9 mouse cellular contexts compared by ENCODE assay signal in genomic region chr13:97052667-97053066, GRCm38 (mm10). TPM values are rescaled to one million over a fixed set of nuclear protein-coding genes. Genes with fewer than 3 reads are reported as not detected.
A peak's percentile ranks its signal among the peaks of the same experiment; 100 is the strongest.
DNase-seq lines count a peak whose midpoint lies in the region; ATAC-seq and TF ChIP-seq lines count a peak whose summit lies in the region.
"Had no signal": no experiment of that assay in that cellular context is flagged by ENCODE, and none has a peak within 500 bp of the region (broad histone marks: within the 10 kb centered on the region; RNA-seq: fewer than 3 reads in every experiment).

No protein-coding gene starts in this region.

- no peaks in the 10 kb centered on the region for H3K4me1 ChIP-seq in heart, embryonic 11.5 days (ENCODE audit: control insufficient read depth, insufficient read depth, low read length)
- no peaks in the 10 kb centered on the region for H3K4me1 ChIP-seq in midbrain, embryonic 10.5 days
- H3K4me1 ChIP-seq in small intestine, adult 2 months (ENCODE audit: control insufficient read depth, insufficient read depth, insufficient read length, low read length): no peaks in the 10 kb centered on the region

- WGBS in heart, embryonic 11.5 days (ENCODE audit: insufficient replicate concordance): 11% methylated on average over 11 of the region's 11 CpGs
- WGBS in midbrain, embryonic 10.5 days: 20% methylated on average over 11 of the region's 11 CpGs
- 14% methylated on average over 11 of the region's 11 CpGs for WGBS in small intestine, adult 2 months

- H3K4me3 ChIP-seq in heart, embryonic 11.5 days (ENCODE audit: low read depth, low read length): no peak overlapping the region
- H3K4me3 ChIP-seq in midbrain, embryonic 10.5 days: no peak overlapping the region
- no peak overlapping the region for H3K4me3 ChIP-seq in small intestine, adult 2 months (ENCODE audit: low read depth, low read length)
- H3K4me3 ChIP-seq: liver, embryonic 15.5 days had no signal

- ATAC-seq in heart, embryonic 11.5 days (replicated peaks; ENCODE audit: insufficient number of reproducible peaks, low FRiP score, low TSS enrichment): no peak
- peak; percentile 62 for ATAC-seq in granulocyte monocyte progenitor cell, adult 5-6 weeks (replicated peaks; ENCODE audit: poor library complexity, severe bottlenecking)

- H3K27ac ChIP-seq in heart, embryonic 11.5 days (ENCODE audit: low read depth, low read length): no peak overlapping the region
- no peak overlapping the region for H3K27ac ChIP-seq in midbrain, embryonic 10.5 days (replicated peaks)
- no peak overlapping the region for H3K27ac ChIP-seq in small intestine, adult 2 months (ENCODE audit: insufficient read depth, low read depth, low read length)
- H3K27ac ChIP-seq: liver, embryonic 15.5 days had no signal

- no peak overlapping the region for H3K9ac ChIP-seq in heart, embryonic 11.5 days (ENCODE audit: low read depth, low read length)
- H3K9ac ChIP-seq: liver, embryonic 15.5 days had no signal

- no peaks in the 10 kb centered on the region for H3K36me3 ChIP-seq in heart, embryonic 11.5 days (ENCODE audit: control insufficient read depth, insufficient read depth, low read length)
- H3K36me3 ChIP-seq in midbrain, embryonic 10.5 days: no peaks in the 10 kb centered on the region
- no peaks in the 10 kb centered on the region for H3K36me3 ChIP-seq in small intestine, adult 2 months (ENCODE audit: control insufficient read depth, insufficient read depth, low read length)
- H3K36me3 ChIP-seq: liver, embryonic 15.5 days had no signal

- no peaks in the 10 kb centered on the region for H3K9me3 ChIP-seq in heart, embryonic 11.5 days (replicated peaks; ENCODE audit: control insufficient read depth, low read length)
- no peaks in the 10 kb centered on the region for H3K9me3 ChIP-seq in midbrain, embryonic 10.5 days (replicated peaks)
- H3K9me3 ChIP-seq: liver, embryonic 15.5 days had no signal

- no peak overlapping the region for H3K4me2 ChIP-seq in heart, embryonic 11.5 days
- H3K4me2 ChIP-seq: liver, embryonic 15.5 days had no signal

- peak; percentile 4 to 78 for DNase-seq in heart, adult 18-20 months
- peak; percentile 86 for DNase-seq in ZHBTc4 (ENCODE audit: low read depth, low spot score)
- DNase-seq in cerebellum, postnatal 4 days (ENCODE audit: low spot score in 2 of 2): peak; percentile 67 to 84
- peak; percentile 78 to 81 for DNase-seq in layer of hippocampus, postnatal 14 days (ENCODE audit: low spot score in 2 of 2)
- peak; percentile 73 for DNase-seq in midbrain, embryonic 10.5 days (ENCODE audit: low spot score)

- H3K27me3 ChIP-seq in heart, embryonic 11.5 days (ENCODE audit: control insufficient read depth, insufficient read depth, low read length): no peaks in the 10 kb centered on the region
- H3K27me3 ChIP-seq in midbrain, embryonic 10.5 days (ENCODE audit: low read depth, poor library complexity, severe bottlenecking): no peaks in the 10 kb centered on the region
- no peaks in the 10 kb centered on the region for H3K27me3 ChIP-seq in small intestine, adult 2 months (ENCODE audit: control insufficient read depth, insufficient read depth, low read length)

- TF ChIP-seq POLR2A in small intestine, adult 2 months (IDR thresholded peaks at IDR 0.05; ENCODE audit: low read depth, low read length): no peak

- TF ChIP-seq CTCF in small intestine, adult 2 months (IDR thresholded peaks at IDR 0.05; ENCODE audit: extremely low read depth, insufficient read length, insufficient replicate concordance, low read depth, low read length): peak; percentile 58; the same call in 1 of the 2 replicates

RNA-seq across cellular contexts. Expression of gene Fam169a, which starts 14.4 kb away (rescaled TPM):
- total RNA-seq in heart, adult 18-20 months (2021): under 1 TPM; 0.62 to 0.94 TPM
- 14.2 and 15.0 TPM in 2 replicates for polyA plus RNA-seq in heart, embryonic 11.5 days (2014; fragmentation: Nextera tagmentation; extraction: Ambion mirVana)
- total RNA-seq in granulocyte monocyte progenitor cell, adult 5-6 weeks (2014; fragmentation: Nextera tagmentation): not detected in 2 replicates
- 0.47 and 0.88 TPM in 2 replicates for total RNA-seq in granulocyte monocyte progenitor cell, adult 5-6 weeks (2017)
- 10 to 100 TPM; 35.6 to 37.5 TPM for total RNA-seq in layer of hippocampus, postnatal 14 days (2021)
- 9.5 and 10.6 TPM in 2 replicates for polyA plus RNA-seq in midbrain, embryonic 10.5 days (2016; fragmentation: Nextera tagmentation; extraction: Ambion mirVana)
- polyA plus RNA-seq in small intestine, adult 2 months (2012; rRNA removed): not detected in 2 replicates

RNA-seq across cellular contexts. Expression of gene 1700029F12Rik, which starts 18.5 kb away (rescaled TPM):
- total RNA-seq in heart, adult 18-20 months (2021): not detected
- polyA plus RNA-seq in heart, embryonic 11.5 days (2014; fragmentation: Nextera tagmentation; extraction: Ambion mirVana): not detected in 2 replicates
- total RNA-seq in granulocyte monocyte progenitor cell, adult 5-6 weeks (2014; fragmentation: Nextera tagmentation): not detected in 2 replicates
- total RNA-seq in granulocyte monocyte progenitor cell, adult 5-6 weeks (2017): not detected in 2 replicates
- total RNA-seq in layer of hippocampus, postnatal 14 days (2021): not detected
- not detected in 2 replicates for polyA plus RNA-seq in midbrain, embryonic 10.5 days (2016; fragmentation: Nextera tagmentation; extraction: Ambion mirVana)
- 0.23 and 0.33 TPM in 2 replicates for polyA plus RNA-seq in small intestine, adult 2 months (2012; rRNA removed)
- polyA plus RNA-seq: liver, embryonic 15.5 days had no signal

RNA-seq across cellular contexts. Expression of gene Gm6169, which starts 46.4 kb away (rescaled TPM):
- total RNA-seq in heart, adult 18-20 months (2021): 1 to 10 TPM in 1 of 2 experiments, not detected in 1; 9.8 TPM
- 3.0 and 3.3 TPM in 2 replicates for polyA plus RNA-seq in heart, embryonic 11.5 days (2014; fragmentation: Nextera tagmentation; extraction: Ambion mirVana)
- total RNA-seq in granulocyte monocyte progenitor cell, adult 5-6 weeks (2014; fragmentation: Nextera tagmentation): 0.47 and 5.7 TPM in 2 replicates
- total RNA-seq in granulocyte monocyte progenitor cell, adult 5-6 weeks (2017): 1.4 TPM in 1 of 2 replicates, not detected in the other
- total RNA-seq in layer of hippocampus, postnatal 14 days (2021): 1 to 10 TPM in 1 of 2 experiments, not detected in 1; 5.0 TPM
- polyA plus RNA-seq in midbrain, embryonic 10.5 days (2016; fragmentation: Nextera tagmentation; extraction: Ambion mirVana): 1.3 and 1.8 TPM in 2 replicates
- polyA plus RNA-seq in small intestine, adult 2 months (2012; rRNA removed): 1.5 and 1.7 TPM in 2 replicates

Comparison
In these comparisons a context has a peak if more than half of its experiments do, and no peak if none do; other contexts are left out.
1. RNA of gene Fam169a, which starts 14.4 kb away (total RNA-seq): 35.6 to 37.5 TPM in layer of hippocampus, postnatal 14 days; 0.62 to 0.94 TPM in heart, adult 18-20 months and 0.47 to 0.88 TPM in granulocyte monocyte progenitor cell, adult 5-6 weeks; every median in the first group is over 10 times any median in the second.
2. Peak in every context shown above with its lines, with median percentiles within 50 percentile points of each other: DNase-seq.